Mouse (Mus musculus): Measurements from ENCODE around the gene Cars.

DNA sequence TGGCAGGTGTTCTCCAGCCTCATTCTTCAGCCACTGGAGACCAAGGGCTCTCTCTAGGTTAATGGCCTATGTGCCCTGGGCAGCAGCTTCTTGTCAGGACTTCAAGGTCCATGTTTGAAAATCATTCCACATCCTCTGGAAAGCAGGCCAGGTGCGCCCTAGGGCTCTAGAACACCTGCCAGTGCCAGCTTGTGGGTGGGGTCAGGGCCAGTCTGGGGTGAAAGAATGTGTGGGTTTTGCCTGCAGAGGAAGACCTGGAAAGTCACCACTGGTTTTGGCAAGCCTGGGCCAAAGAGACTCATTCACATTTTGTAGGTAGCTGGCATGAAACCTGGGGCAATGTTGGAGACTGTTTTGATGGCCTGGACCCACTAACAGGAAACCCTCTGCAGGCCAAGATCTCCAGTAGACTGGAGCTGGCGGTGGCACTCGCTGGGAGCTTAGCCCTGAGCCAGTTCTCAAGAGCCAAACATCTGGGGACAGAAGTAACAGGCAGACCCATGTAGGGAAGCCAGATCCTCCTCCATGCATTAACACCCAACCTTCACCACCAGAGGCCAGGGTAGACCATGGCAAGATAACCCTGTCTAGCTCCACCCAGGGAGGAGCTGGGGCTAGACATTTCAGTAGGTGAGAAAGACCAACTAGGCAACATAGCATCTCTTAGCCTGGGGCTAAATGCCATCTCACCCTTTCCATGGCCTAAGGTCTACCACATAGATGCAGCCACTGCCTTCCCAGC lies 89.1 kb downstream of the Cars start:
- TF ChIP-seq CTCF (IDR thresholded peaks at IDR 0.05): no peak
- TF ChIP-seq EP300 (IDR thresholded peaks at IDR 0.05; ENCODE audit: insufficient read depth, low read depth, low read length): no peak
